Mouse (Mus musculus) heart, postnatal 0 days (tissue): ENCODE data around the gene Popdc3. TPM values are rescaled to one million over a fixed set of nuclear protein-coding genes. Genes with fewer than 3 reads are reported as not detected.
A peak's percentile ranks its signal among the peaks of the same experiment; 100 is the strongest.

Experiments
- ATAC-seq: fragments of 200-750 bp; cut with Nextera tagmentation; 2 replicates; pipeline ENCODE4 v1.8.0; 2017; ENCODE audit warnings: low read depth, moderate number of reproducible peaks, moderate library complexity; ENCODE audit not compliant: insufficient read depth
- DNase-seq: peaks from one replicate; pipeline ENCODE4 v3.0.0-alpha.2; 2016; ENCODE audit warnings: low spot score
- H3K27ac ChIP-seq: fragments of 300-500 bp; sonication (generic); 2 replicates; pipeline ENCODE4 v1.5.1; 2014; ENCODE audit warnings: low read depth, mild to moderate bottlenecking
- H3K27me3 ChIP-seq: fragments of 300-500 bp; sonication (generic); 2 replicates; pipeline ENCODE4 v1.6.1; 2014; ENCODE audit warnings: low read length, mixed read lengths; ENCODE audit not compliant: control insufficient read depth, insufficient read depth
- H3K36me3 ChIP-seq: fragments of 300-500 bp; sonication (generic); replicated peaks from 2 replicates; pipeline ENCODE4 v1.6.1; 2014; ENCODE audit warnings: low read length, mixed read lengths; ENCODE audit not compliant: control insufficient read depth, insufficient read depth
- H3K4me1 ChIP-seq: fragments of 300-500 bp; sonication (generic); 2 replicates; pipeline ENCODE4 v1.6.1; 2014; ENCODE audit warnings: antibody characterized with exemption; ENCODE audit not compliant: control insufficient read depth, insufficient read depth
- H3K4me2 ChIP-seq: fragments of 300-500 bp; sonication (generic); 2 replicates; pipeline ENCODE4 v1.6.1; 2014; ENCODE audit warnings: low read depth, mild to moderate bottlenecking, low read length, moderate library complexity
- H3K4me3 ChIP-seq: fragments of 300-500 bp; sonication (generic); 2 replicates; pipeline ENCODE4 v1.5.1; 2014; ENCODE audit warnings: low read depth, low read length
- H3K9ac ChIP-seq: fragments of 300-500 bp; sonication (generic); replicated peaks from 2 replicates; pipeline ENCODE4 v1.6.1; 2014; ENCODE audit warnings: low read depth, low read length, mixed read lengths
- H3K9me3 ChIP-seq: fragments of 300-500 bp; sonication (generic); replicated peaks from 2 replicates; pipeline ENCODE4 v1.6.1; 2016; ENCODE audit warnings: low read length; ENCODE audit not compliant: control insufficient read depth
- CTCF ChIP-seq: IDR thresholded peaks from 2 replicates; pipeline ENCODE4 v1.5.1; 2016; ENCODE audit warnings: antibody characterized with exemption, control low read depth, low read depth
- EP300 ChIP-seq: IDR thresholded peaks from 2 replicates; pipeline ENCODE4 v1.6.1; 2016; ENCODE audit warnings: antibody characterized with exemption, low read depth
- WGBS: fragments of 180-500 bp; shearing (Covaris S2); extraction: QIAGEN DNeasy Blood & Tissue Kit; methylation state at CpG from one replicate; pipeline ENCODE4 v1.1.7; 2014; 5-methylcytosine and 5-hydroxymethylcytosine counted together
- polyA plus RNA-seq: library from polyadenylated mRNA; unstranded; fragments of >200 nt; fragmentation: Nextera tagmentation; extraction: Ambion mirVana; gene quantifications from 2 replicates; pipeline ENCODE4 v1.2.1, GENCODE M21; 2015
- total RNA-seq: library from RNA; depleted of rRNA; stranded (reverse); fragments of >200 nt; gene quantifications from 2 replicates; pipeline ENCODE4 v1.2.3, GENCODE M21; 2014; ENCODE audit warnings: low replicate concordance

Popdc3 gene
- total and polyA plus RNA-seq, 2 experiments from 2014 or later = 50.6 to 71.9 TPM

DNA sequence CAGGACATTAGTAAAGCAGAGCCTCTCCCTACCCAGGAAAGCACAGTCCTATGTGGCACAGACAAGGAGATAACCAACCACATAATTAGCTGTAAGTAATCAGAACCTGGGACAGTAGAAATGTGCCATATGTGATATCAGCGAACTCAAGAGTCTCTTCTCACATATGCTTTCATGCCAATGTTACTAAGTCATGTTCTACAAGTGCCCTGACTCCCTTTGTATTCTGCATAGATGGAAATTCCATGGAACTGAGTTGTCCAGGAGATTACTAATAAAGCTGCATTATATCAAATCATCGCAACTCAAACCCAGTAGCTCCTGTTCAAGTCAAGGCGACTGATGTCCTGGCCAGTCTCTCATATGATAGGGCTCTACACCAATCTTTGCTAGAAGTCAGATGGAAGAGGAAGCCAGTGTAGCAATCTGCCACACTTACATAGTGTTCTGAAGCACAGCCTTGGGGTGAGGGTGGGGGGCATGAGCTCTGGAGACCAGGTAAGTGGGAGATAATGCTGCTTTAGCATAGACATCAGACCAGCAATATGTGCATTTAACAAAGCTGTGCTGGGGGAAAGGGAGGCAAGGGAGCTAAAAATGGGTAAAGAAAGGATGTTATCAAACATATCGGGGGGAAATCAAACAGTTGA, 2.9 kb downstream of the Popdc3 start:
- Histone ChIP-seq H3K36me3 (no peaks in the 10 kb centered on the region), H3K27me3 (no peaks in the 10 kb centered on the region), H3K4me2 (peak overlapping the region; percentile 11; the same call in 1 of the 2 replicates), H3K9me3 (no peaks in the 10 kb centered on the region), H3K9ac (no peak overlapping the region), H3K4me1 (peaks cover 14% of the 10 kb centered on the region), H3K4me3 (no peak overlapping the region), H3K27ac (peak overlapping the region; percentile 93)
- DNase-seq (peak; percentile 43), ATAC-seq (peak; percentile 59)
- 27% methylated on average over 4 of the region's 4 CpGs for WGBS
- TF ChIP-seq CTCF (no peak), EP300 (no peak)

DNA sequence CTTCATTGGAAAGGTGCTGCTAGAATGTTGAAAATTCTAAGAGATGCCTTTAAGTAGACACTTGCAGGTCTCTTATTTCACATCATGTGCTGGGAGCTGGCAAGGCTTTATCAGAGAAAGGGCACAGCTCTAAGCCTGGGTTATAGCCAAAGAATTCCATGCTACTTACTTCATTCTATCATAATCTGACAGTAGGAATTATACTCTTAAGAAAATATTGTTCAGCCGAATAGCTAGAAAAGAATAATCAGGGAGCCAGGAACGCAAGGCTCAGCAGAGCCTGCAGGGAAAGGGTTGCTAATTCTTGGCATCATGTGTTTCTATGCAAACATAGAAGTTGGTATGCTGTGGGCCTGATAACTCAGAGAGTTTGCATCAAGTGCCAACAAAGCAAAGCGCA, 3.4 kb downstream of the Popdc3 start:
- ATAC-seq (peak; percentile 91), DNase-seq (peak; percentile 90)
- H3K9ac ChIP-seq = no peak overlapping the region
- WGBS = 16% methylated on average over 3 of the region's 3 CpGs
- no peak for TF ChIP-seq CTCF
- TF ChIP-seq EP300 = peak; percentile 81
- H3K27me3 ChIP-seq = no peaks in the 10 kb centered on the region
- peaks cover 14% of the 10 kb centered on the region for H3K4me1 ChIP-seq
- no peaks in the 10 kb centered on the region for H3K36me3 ChIP-seq
- peak overlapping the region; percentile 11; the same call in 1 of the 2 replicates for H3K4me2 ChIP-seq
- H3K9me3 ChIP-seq = no peaks in the 10 kb centered on the region
- peak overlapping the region; percentile 93 for H3K27ac ChIP-seq
- no peak overlapping the region for H3K4me3 ChIP-seq

DNA sequence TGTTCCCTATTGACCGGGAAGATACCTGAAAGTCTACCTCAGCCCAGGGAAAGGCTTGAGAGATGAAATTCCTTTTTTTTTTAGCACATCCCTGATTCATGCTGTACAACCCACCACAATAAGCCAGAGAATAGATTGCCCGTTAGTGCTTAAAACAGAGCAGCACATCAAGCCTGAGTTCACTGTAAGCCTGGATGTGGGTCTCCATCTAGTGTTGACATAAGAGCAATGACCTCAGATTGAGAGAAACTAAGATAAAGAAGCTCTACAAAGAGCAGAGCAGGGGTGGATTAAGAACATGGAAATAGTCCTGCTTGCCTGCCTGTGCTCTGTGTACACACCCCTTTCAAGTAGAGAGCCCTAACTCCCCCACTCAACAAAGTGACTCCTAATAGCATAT, 7.6 kb downstream of the Popdc3 start:
- TF ChIP-seq EP300 (no peak), CTCF (peak; percentile 47)
- Histone ChIP-seq H3K4me1 (peaks cover 11% of the 10 kb centered on the region), H3K36me3 (no peaks in the 10 kb centered on the region), H3K27me3 (no peaks in the 10 kb centered on the region), H3K9ac (no peak overlapping the region), H3K4me3 (no peak overlapping the region), H3K9me3 (no peaks in the 10 kb centered on the region), H3K4me2 (no peak overlapping the region), H3K27ac (no peak overlapping the region)
- no peak for ATAC-seq
- DNase-seq = no peak
- 69% methylated on average over 2 of the region's 2 CpGs for WGBS

DNA sequence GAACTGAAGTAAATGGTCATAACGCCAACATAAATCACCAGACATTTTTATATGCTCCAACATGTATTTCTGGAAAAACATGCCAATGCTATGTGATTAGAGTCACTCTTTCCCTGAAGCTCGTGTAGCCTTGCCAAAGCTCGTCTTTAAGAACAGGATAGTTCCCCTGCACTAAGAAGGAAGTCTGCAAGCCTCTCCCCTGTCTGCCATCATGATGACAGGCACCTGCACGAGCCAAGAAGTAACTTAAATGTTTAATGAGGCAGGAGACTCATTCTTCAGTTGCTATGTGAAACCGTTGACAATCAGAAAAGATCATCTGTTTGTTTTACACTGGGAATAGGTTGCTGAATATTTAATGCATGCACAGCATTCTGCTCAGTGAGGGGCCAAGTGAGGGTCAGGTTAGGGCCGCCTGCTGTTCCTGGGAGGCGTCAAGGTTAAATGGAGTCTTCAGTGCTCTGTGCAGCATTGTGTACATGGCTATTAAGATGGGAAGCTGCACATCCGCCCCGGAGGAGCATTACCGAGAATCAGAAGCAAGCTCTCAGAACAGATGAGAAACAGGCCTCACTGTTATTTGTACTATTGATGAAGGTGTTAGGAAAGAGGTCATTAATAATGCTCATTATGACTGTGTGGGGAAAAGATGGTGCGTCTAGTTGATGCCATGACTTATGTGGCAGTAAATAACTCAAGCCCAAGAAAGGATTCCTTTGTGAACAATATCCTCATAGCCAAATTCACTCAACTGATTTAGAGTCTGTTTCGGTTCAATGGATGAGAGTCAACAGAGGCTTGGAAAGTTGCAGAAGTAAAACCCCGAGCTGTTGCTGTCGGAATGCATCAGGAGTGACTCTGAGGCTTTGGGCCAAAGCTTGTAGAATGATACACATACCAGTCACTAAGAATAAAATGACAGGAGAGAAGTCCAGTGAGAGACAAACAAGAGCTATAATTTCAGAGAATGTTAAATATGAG, 15.7 kb downstream of the Popdc3 start:
- no peak overlapping the region for H3K9ac ChIP-seq
- H3K27ac ChIP-seq = peak overlapping the region; percentile 16; the same call in 1 of the 2 replicates
- TF ChIP-seq EP300 (no peak), CTCF (no peak)
- 63% methylated on average over 14 of the region's 14 CpGs for WGBS
- peaks cover 8% of the 10 kb centered on the region; the same call in 1 of the 2 replicates for H3K4me1 ChIP-seq
- H3K4me2 ChIP-seq = no peak overlapping the region
- H3K9me3 ChIP-seq = no peaks in the 10 kb centered on the region
- no peak for DNase-seq
- ATAC-seq = no peak
- H3K4me3 ChIP-seq = no peak overlapping the region
- H3K27me3 ChIP-seq = no peaks in the 10 kb centered on the region
- H3K36me3 ChIP-seq = no peaks in the 10 kb centered on the region

DNA sequence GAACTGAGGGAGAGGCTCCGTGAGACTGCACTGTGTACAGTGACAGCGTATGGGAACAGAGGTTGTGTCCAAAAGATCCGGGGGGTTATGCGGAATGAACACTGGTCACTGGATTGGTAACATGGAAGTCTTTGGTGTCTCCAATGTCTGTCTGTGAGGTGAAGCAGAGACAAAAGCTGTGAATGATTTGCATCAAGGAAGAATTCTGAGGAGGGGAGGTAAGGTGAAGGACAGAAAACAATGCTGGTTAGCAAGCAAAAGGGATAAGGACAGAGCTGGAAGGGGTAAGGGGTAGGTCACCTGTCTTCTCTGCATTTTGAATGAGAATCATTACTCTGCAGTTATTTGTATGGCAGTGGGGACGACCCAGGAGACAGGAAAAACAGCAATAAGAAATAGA, 16.6 kb downstream of the Popdc3 start:
- H3K9me3 ChIP-seq = no peaks in the 10 kb centered on the region
- H3K36me3 ChIP-seq = no peaks in the 10 kb centered on the region
- H3K4me3 ChIP-seq = no peak overlapping the region
- H3K4me2 ChIP-seq = no peak overlapping the region
- no peak overlapping the region for H3K27ac ChIP-seq
- H3K9ac ChIP-seq = no peak overlapping the region
- H3K4me1 ChIP-seq = peaks cover 8% of the 10 kb centered on the region; the same call in 1 of the 2 replicates
- no peak for TF ChIP-seq CTCF
- no peak for TF ChIP-seq EP300
- 84% methylated on average over 5 of the region's 5 CpGs for WGBS
- H3K27me3 ChIP-seq = no peaks in the 10 kb centered on the region
- DNase-seq (no peak), ATAC-seq (no peak)
